Mouse (Mus musculus) cerebellum, adult 2 months (tissue): ENCODE results near the gene Mcrip2. TPM values are rescaled to one million over a fixed set of nuclear protein-coding genes. Genes with fewer than 3 reads are reported as not detected.
A peak's percentile ranks its signal among the peaks of the same experiment; 100 is the strongest.

Experiments
- DNase-seq, 2 experiments: peaks; one replicate each; pipeline ENCODE4 v3.0.0; 2021
- H3K27ac ChIP-seq: fragments of 200-500 bp; 2 replicates; pipeline ENCODE4 v1.5.1; 2012; ENCODE audit warnings: low read length, control low read depth, inconsistent platforms; ENCODE audit not compliant: insufficient read depth
- H3K27me3 ChIP-seq: fragments of 200-500 bp; 2 replicates; pipeline ENCODE4 v1.6.1; 2012; ENCODE audit warnings: inconsistent platforms, mild to moderate bottlenecking, low read length, moderate library complexity; ENCODE audit not compliant: control insufficient read depth, insufficient read depth
- H3K4me1 ChIP-seq: fragments of 200-500 bp; 2 replicates; pipeline ENCODE4 v1.6.1; 2011; ENCODE audit warnings: low read length; ENCODE audit not compliant: control insufficient read depth, insufficient read depth
- H3K4me3 ChIP-seq: fragments of 200-500 bp; replicated peaks from 2 replicates; pipeline ENCODE3; 2011; ENCODE audit warnings: mild to moderate bottlenecking, low read depth, low read length, control low read depth; ENCODE audit not compliant: insufficient read depth
- CTCF ChIP-seq: fragments of 200-500 bp; IDR thresholded peaks from 2 replicates; pipeline ENCODE4 v1.5.1; 2011; ENCODE audit warnings: low read depth, mild to moderate bottlenecking, control low read depth, low read length, moderate library complexity, borderline replicate concordance; ENCODE audit not compliant: insufficient read depth
- POLR2A ChIP-seq: fragments of 200-500 bp; IDR thresholded peaks from 2 replicates; pipeline ENCODE4 v1.6.1; 2011; ENCODE audit warnings: low read length, control low read depth, borderline replicate concordance; ENCODE audit not compliant: insufficient read depth
- WGBS: fragments of 180-500 bp; shearing (Covaris S2); methylation state at CpG from one replicate; pipeline ENCODE4 v1.1.7; 2018; 5-methylcytosine and 5-hydroxymethylcytosine counted together
- polyA plus RNA-seq: library from polyadenylated mRNA; depleted of rRNA; stranded (reverse); fragments of >200 nt; gene quantifications from 2 replicates; pipeline ENCODE4 v1.2.3, GENCODE M21; 2012

The Mcrip2 gene
- polyA plus RNA-seq, 1 experiment: 34.1 TPM

DNA sequence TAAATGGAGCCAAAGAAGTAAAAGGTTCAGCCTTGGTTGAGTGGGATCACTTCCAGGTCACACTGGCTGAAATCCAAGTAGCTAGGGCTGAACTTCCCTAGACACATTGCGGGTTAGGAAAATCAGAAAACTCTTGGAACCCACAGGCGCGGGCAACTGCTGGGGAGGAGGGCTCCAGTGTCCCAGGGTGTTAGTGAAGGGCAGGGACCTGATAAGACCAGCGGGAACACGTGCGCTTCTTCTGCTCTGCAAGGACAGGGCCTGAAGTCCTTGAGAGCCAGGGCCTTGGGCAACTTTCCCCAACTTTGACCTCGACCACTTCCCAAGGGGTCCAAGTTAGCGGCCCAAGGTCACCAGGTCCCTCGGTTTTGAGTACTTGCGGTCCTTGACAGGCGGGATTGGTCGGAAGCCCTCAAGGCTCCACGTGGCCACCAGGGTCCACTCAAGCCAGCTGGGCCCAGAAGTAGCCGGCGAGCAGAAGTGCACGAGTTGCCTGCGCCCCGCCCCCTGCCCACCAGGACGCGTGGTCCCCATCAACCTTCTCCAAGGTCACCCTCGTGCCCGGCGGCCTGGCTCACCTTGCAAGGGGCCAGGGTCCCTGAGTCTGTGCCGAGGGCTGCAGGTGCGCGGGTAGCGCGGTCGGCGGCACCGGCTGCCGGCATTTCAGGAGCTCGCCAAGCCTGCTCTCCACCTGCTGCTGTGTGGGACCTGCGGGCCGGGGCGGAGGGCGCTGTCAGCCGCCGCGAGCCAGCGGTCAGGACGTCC, 546 bp downstream of the Mcrip2 start:
- Histone ChIP-seq H3K27ac (peak overlapping the region; percentile 42), H3K4me3 (peak overlapping the region; percentile 82), H3K27me3 (no peaks in the 10 kb centered on the region), H3K4me1 (peaks cover 8% of the 10 kb centered on the region)
- DNase-seq: peak in 1 of 2 experiments; percentile 62
- TF ChIP-seq POLR2A (no peak), CTCF (no peak)
- WGBS: under 1% methylated on average over 42 of the region's 42 CpGs

DNA sequence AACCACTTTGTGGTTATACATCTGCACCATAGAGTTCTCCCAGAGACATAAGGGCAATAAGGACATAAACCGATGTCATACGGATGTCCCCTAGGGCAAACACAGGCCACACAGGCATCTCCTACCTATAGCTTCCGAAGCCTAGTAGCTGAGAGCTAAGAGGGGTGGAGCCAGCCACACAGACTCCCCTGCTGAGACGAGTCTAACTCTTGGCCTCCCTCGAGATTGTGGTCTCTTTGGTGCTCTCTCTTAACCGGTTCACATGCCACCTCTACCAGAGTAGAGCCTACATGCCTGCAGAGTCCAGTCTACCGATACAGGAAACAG, 1.1 kb downstream of the Mcrip2 start:
- peaks cover 8% of the 10 kb centered on the region for H3K4me1 ChIP-seq
- 11% methylated on average over 7 of the region's 7 CpGs for WGBS
- H3K27me3 ChIP-seq: no peaks in the 10 kb centered on the region
- no peak for TF ChIP-seq CTCF
- TF ChIP-seq POLR2A: no peak
- H3K4me3 ChIP-seq: peak overlapping the region; percentile 82
- no peak for DNase-seq
- H3K27ac ChIP-seq: peak overlapping the region; percentile 42

DNA sequence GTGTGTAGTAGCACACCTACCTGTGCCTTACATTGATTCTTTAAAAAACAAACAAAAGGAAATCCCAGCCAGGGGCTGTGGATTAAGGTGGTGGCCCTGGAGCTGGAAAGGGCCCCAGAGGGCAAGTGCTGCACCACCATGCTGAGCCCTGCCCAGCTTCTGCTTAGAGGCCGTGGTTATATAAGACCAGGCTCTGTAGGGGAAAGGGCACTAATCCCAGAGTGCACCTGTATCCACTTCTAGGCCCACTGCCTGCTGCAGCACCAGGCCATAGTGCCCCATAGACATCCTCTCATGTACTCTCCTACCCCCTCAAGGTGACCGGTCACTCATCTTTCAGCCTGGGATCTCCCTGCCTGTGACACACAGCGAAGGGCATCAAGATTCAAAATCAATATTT, 2.4 kb downstream of the Mcrip2 start:
- peaks cover 8% of the 10 kb centered on the region for H3K4me1 ChIP-seq
- no peak for DNase-seq
- no peak for TF ChIP-seq CTCF
- no peak for TF ChIP-seq POLR2A
- 85% methylated on average over 3 of the region's 3 CpGs for WGBS
- no peak overlapping the region for H3K4me3 ChIP-seq
- no peaks in the 10 kb centered on the region for H3K27me3 ChIP-seq
- no peak overlapping the region for H3K27ac ChIP-seq

DNA sequence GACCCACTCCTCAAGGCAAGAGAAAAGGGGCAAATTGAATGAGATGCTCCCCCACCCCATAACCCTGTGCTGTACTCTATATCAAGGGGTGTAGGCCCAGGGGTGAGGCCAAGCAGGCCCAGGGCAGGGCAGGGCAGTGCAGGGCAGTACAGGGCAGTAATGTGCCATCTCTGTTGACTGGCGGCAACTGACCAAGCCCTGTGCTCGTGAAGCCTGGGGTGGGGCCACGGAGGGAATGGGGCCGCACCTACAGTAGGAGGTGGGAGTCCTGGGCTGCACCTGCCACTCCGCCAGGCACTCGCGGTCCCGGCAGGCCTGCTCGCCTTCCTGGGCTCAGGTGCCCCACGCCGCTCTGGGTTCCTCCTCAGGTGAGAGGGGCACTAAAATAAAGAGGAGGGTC, 3.3 kb downstream of the Mcrip2 start:
- TF ChIP-seq CTCF (no peak), POLR2A (no peak)
- WGBS: 89% methylated on average over 11 of the region's 11 CpGs

DNA sequence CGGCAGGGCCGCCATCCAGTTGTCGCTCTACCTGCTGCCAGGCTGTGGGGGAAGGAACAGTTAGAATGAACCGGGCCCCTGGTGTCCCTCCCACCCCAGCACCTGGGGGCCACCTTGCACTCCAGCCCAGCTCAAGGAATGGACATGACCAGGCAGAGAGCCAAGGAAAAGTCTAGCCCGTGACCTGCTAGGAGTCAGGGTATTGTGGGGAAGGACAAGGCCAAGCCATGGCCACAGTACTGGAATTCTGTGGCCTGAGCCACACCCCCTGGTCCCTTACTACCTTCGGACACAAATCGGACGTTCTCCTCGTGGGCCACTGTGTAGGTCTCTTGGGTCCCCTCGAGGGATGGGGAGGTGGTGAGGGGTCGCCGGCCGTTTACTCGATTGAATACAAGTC, 4.3 kb downstream of the Mcrip2 start:
- no peak overlapping the region for H3K4me3 ChIP-seq
- TF ChIP-seq POLR2A (no peak), CTCF (no peak)
- H3K27me3 ChIP-seq: no peaks in the 10 kb centered on the region
- H3K27ac ChIP-seq: no peak overlapping the region
- no peak for DNase-seq
- 83% methylated on average over 14 of the region's 14 CpGs for WGBS
- peaks cover 16% of the 10 kb centered on the region for H3K4me1 ChIP-seq

More for the DNA sequence above, 3.3 kb downstream of the Mcrip2 start:
- no peak overlapping the region for H3K4me3 ChIP-seq
- no peak for DNase-seq
- no peaks in the 10 kb centered on the region for H3K27me3 ChIP-seq
- peaks cover 14% of the 10 kb centered on the region for H3K4me1 ChIP-seq
- no peak overlapping the region for H3K27ac ChIP-seq

DNA sequence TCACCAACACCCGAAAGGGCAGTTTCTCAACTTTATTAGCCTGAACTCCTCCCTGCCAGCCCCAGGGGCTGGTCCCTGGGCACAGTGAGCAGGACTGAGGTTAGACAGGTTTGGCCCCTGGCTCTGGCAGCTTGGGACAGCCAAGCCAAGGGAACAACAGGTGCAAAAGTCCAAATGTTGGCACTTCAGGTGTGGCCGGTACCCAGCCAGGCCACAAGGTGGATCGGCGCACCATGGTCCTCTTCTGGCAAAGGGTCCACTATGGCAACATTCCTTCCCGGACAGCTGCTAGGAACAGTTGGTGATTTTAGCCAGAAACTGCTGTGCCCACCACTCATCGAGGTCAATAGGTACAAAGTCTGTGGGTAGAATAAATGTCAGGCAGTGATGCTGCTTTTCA, 4.9 kb downstream of the Mcrip2 start:
- H3K4me1 ChIP-seq: peaks cover 12% of the 10 kb centered on the region
- no peak overlapping the region for H3K27ac ChIP-seq
- TF ChIP-seq CTCF (no peak), POLR2A (no peak)
- H3K27me3 ChIP-seq: no peaks in the 10 kb centered on the region
- WGBS: 59% methylated on average over 6 of the region's 6 CpGs
- H3K4me3 ChIP-seq: no peak overlapping the region
- DNase-seq: no peak

DNA sequence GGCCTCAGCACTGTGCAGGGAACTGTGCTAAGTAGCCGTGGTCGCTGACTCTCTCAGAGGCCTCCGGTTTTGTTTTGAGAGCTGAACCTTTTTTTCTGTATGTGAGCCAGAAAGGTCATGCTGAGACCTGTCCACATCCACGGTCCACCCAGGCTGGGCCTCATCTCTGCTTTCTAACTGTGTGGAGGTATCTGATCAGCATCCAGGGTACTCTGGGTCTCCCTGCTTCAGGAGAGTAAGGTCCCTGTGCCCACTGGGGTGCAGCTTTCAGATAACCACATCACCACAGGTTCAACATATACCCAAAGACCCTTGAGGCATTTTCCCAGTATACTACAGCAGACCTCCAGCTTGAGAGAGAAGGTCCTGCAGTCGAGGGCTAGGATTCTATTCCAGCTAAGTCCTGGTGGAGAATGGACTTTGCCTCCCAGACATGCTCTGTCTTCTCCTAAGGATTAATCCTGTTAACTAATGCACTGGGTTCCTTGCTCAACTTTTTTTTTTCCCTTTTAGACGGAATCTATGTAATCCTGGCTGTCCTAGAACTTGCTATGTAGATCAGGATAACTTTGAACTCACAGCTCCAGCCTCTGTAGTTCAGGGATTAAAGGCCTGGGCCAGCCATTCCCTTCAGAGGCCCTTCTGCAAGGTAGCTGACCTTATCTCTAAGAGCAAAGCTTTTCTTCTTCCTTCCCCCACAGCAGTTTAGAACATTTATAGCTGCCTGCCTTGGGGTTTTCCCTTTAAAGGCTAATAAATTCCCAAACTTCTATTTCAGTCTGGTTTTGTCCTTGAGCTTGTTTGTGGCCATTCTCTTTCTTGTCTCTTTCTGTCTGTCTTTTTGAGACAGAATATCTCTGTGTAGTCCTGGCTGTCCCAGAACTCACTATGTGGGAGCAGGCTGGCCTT, 6.6 kb downstream of the Mcrip2 start:
- no peak for DNase-seq
- WGBS: 11% methylated on average over 6 of the region's 6 CpGs
- TF ChIP-seq POLR2A (no peak), CTCF (no peak)

More for the DNA sequence above, 6.6 kb downstream of the Mcrip2 start:
- no peaks in the 10 kb centered on the region for H3K27me3 ChIP-seq
- peak overlapping the region; percentile 91 for H3K4me3 ChIP-seq
- H3K4me1 ChIP-seq: peaks cover 12% of the 10 kb centered on the region
- peak overlapping the region; percentile 98 for H3K27ac ChIP-seq
